Mouse (Mus musculus) myocyte (in vitro differentiated cells): ENCODE data around the gene Dynll1.

Source experiments
- CEBPB ChIP-seq: IDR thresholded peaks from 2 replicates; pipeline ENCODE4 v1.6.1; 2011; ENCODE audit warnings: mild to moderate bottlenecking, moderate library complexity; ENCODE audit not compliant: poor library complexity, insufficient read depth, severe bottlenecking
- E2F4 ChIP-seq: IDR thresholded peaks from one replicate; pipeline ENCODE4 v1.6.1; 2011; ENCODE audit warnings: mild to moderate bottlenecking, control low read depth, moderate library complexity; ENCODE audit not compliant: insufficient read depth
- MAX ChIP-seq: IDR thresholded peaks from one replicate; pipeline ENCODE4 v1.6.1; 2011; ENCODE audit warnings: low read depth, mild to moderate bottlenecking, control low read depth
- MYOD1 ChIP-seq, 3 experiments: IDR thresholded peaks; one replicate each; pipeline ENCODE4 v1.6.1; 2011; ENCODE audit warnings: control low read depth in 2 of 3, low read depth in 2 of 3, mild to moderate bottlenecking in 2 of 3, moderate library complexity in 1 of 3; ENCODE audit not compliant: insufficient read length in 2 of 3, control insufficient read depth in 1 of 3
- MYOG ChIP-seq, 3 experiments: IDR thresholded peaks; one replicate each; pipeline ENCODE4 v1.6.1; 2011; ENCODE audit warnings: control low read depth in 2 of 3, low read depth in 2 of 3, mild to moderate bottlenecking in 2 of 3; ENCODE audit not compliant: insufficient read length in 2 of 3, control insufficient read depth in 1 of 3, insufficient read depth in 1 of 3
- POLR2A ChIP-seq: IDR thresholded peaks from one replicate; pipeline ENCODE4 v1.6.1; 2011; ENCODE audit warnings: low read depth, mild to moderate bottlenecking, control low read depth, moderate library complexity; ENCODE audit not compliant: insufficient read length
- POLR2AphosphoS2 ChIP-seq: IDR thresholded peaks from one replicate; pipeline ENCODE4 v1.6.1; 2011; ENCODE audit warnings: low read depth, control low read depth; ENCODE audit not compliant: insufficient read length
- REST ChIP-seq: IDR thresholded peaks from one replicate; pipeline ENCODE4 v1.6.1; 2011; ENCODE audit warnings: mild to moderate bottlenecking, control low read depth, moderate library complexity; ENCODE audit not compliant: insufficient read depth, insufficient read length
- TCF12 ChIP-seq: IDR thresholded peaks from one replicate; pipeline ENCODE4 v1.6.1; 2011; ENCODE audit warnings: mild to moderate bottlenecking, control low read depth; ENCODE audit not compliant: poor library complexity, insufficient read depth, severe bottlenecking
- TCF3 ChIP-seq: IDR thresholded peaks from one replicate; pipeline ENCODE4 v1.6.1; 2011; ENCODE audit warnings: low read depth, control low read depth; ENCODE audit not compliant: insufficient read length
- USF1 ChIP-seq: IDR thresholded peaks from one replicate; pipeline ENCODE4 v1.6.1; 2011; ENCODE audit warnings: low read depth, mild to moderate bottlenecking, control low read depth, moderate library complexity

DNA sequence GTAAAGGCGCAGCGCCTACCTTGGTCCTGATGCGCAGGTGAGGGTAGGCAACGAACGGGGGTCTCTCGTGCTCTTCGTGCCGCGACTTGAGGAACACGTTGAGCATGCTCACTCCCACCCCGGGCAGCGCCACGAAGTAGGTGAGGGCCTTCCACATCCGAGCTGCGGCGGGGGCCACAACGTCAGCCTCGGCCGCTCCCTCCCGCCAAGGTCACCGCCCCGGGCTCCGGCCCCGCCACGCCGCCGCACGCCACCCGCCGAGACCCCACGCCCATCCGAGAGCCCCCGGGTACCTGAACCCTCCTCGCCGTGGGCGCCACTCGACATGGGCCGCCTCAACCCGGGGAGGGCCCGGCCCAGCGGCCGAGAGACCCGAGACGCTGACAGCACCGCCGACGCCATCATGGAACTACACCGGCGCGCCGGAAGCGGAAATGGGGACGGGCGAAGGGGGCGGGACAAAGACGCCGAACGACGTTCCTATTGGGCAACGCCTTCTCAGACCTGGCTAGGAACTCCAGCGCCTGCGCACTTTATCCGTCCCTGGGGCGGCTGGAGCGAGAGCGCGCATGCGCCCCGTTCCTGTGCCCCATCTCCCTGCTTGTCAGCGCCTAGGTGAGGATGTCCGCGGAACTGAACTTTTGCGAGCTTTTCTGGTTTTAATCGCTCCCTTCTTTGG lies 47.9 kb upstream of the Dynll1 start, which contains the start of gene Cox6a1:
- no peak for TF ChIP-seq TCF3
- no peak for TF ChIP-seq MAX
- TF ChIP-seq POLR2A = peak; percentile 89
- TF ChIP-seq CEBPB = no peak
- TF ChIP-seq E2F4 = no peak
- TF ChIP-seq TCF12 = no peak
- TF ChIP-seq REST = no peak
- no peak for TF ChIP-seq MYOG (IDR thresholded peaks at IDR 0.05; ENCODE audit: control insufficient read depth in 1 of 3, insufficient read depth in 1 of 3, insufficient read length in 2 of 3, low read depth in 2 of 3)
- no peak for TF ChIP-seq USF1
- no peak for TF ChIP-seq MYOD1 (IDR thresholded peaks at IDR 0.05; ENCODE audit: control insufficient read depth in 1 of 3, insufficient read length in 2 of 3, low read depth in 2 of 3)
- peak; percentile 91 for TF ChIP-seq POLR2AphosphoS2
